Mouse (Mus musculus) small intestine, adult 2 months (tissue): ENCODE results near the gene Adcy2.

Experiments
- CTCF ChIP-seq: fragments of 200-500 bp; IDR thresholded peaks from 2 replicates; pipeline ENCODE4 v1.5.1; 2012; ENCODE audit warnings: low read depth, mild to moderate bottlenecking, control low read depth, inconsistent platforms, low read length, moderate library complexity, mixed read lengths; ENCODE audit not compliant: insufficient replicate concordance, insufficient read length; ENCODE audit errors: extremely low read depth
- POLR2A ChIP-seq: fragments of 200-500 bp; IDR thresholded peaks from 2 replicates; pipeline ENCODE4 v1.6.1; 2012; ENCODE audit warnings: low read depth, mild to moderate bottlenecking, control low read depth, inconsistent platforms, low read length, moderate library complexity

GRCm38 (mm10) chr13:68973143-68973542 is 26.2 kb downstream of the Adcy2 start:
- TF ChIP-seq POLR2A (no peak), CTCF (no peak)
